In the genomic region with DNA sequence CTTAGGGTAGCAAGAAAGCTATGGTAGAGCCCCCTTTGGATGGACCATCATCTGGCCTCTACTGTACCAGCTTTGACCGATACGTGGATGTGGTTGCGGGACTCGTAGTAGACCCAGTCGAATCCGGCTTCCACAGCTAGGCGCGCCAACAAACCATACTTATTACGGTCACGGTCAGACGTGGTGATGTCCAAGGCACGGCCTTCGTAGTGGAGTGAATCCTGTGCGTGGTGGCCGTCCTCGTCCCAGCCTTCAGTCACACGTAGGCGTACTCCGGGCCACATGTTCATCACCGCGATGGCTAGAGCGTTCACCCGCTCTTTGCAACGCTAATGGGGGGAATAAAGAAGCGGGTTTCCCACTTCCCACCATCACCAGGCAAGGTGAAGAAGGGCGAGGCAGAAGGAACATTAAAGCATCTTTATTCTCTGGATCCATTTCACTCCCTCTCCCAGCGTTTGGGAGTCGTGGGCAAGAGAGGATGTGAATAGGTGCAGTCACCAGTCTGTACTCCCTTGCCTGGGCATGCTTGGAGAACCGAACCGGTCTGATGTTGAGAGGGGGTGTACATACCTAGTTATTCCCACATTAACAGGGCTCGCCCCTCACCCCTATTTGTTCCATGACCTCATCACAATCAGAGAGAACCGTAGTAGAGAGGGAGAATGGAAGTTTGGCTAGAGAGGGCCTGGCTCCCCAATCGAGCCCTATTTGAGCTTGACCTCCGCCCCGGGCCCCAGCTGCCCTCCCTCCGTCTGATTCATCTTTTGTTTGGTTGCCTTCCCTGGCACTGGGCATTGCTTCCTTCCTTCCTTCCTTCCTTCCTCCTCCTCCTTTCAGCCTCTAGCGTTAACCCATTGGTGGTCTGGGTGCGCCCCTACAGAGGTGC, we compare ENCODE assay signal across 8 mouse cellular contexts. TPM values are rescaled to one million over a fixed set of nuclear protein-coding genes. Genes with fewer than 3 reads are reported as not detected.
DNase-seq lines count a peak whose midpoint lies in the region; ATAC-seq and TF ChIP-seq lines count a peak whose summit lies in the region.

No protein-coding gene starts in this region.

- TF ChIP-seq CTCF in heart, adult 2 months (IDR thresholded peaks at IDR 0.05), result no peak

- no peak for TF ChIP-seq POLR2A in heart, adult 2 months (IDR thresholded peaks at IDR 0.05; ENCODE audit: insufficient read depth, low read depth, low read length)

- H3K27me3 ChIP-seq in heart, adult 2 months (ENCODE audit: control insufficient read depth, insufficient read depth, low read length), result peaks cover 5% of the 10 kb centered on the region
- peaks cover 97% of the 10 kb centered on the region for H3K27me3 ChIP-seq in embryonic facial prominence, embryonic 10.5 days (replicated peaks; ENCODE audit: low read depth, poor library complexity, severe bottlenecking)
- peaks cover 72% of the 10 kb centered on the region for H3K27me3 ChIP-seq in midbrain, embryonic 14.5 days (ENCODE audit: control insufficient read depth, insufficient read depth, low read length)

- DNase-seq in heart, adult 2 months, result no peak
- DNase-seq in heart, postnatal 25 days (ENCODE audit: low spot score), result no peak
- no peak for DNase-seq in embryonic facial prominence, embryonic 10.5 days (ENCODE audit: low spot score)
- DNase-seq in induced T-regulatory cell, adult 2 months (ENCODE audit: low read depth), result peak; percentile 47
- DNase-seq in midbrain, embryonic 14.5 days, result peak; percentile 39
- DNase-seq in frontal cortex, postnatal 10 days (ENCODE audit: low spot score in 2 of 2), result no peak
- no peak for DNase-seq in cerebellum, adult 8-10 months

- H3K9me3 ChIP-seq in embryonic facial prominence, embryonic 10.5 days, result no peaks in the 10 kb centered on the region
- no peaks in the 10 kb centered on the region for H3K9me3 ChIP-seq in midbrain, embryonic 14.5 days (ENCODE audit: control insufficient read depth, low read length)

- intact Hi-C loops in heart, adult 2 months (cut with DNase I), result no loop called here
- intact Hi-C loops in heart, postnatal 25 days (cut with DNase I), result no loop called here

- 0 out of 2 replicates have a peak, but pooled peaks have one; percentile 4 for ATAC-seq in midbrain, embryonic 14.5 days (ENCODE audit: low FRiP score, low TSS enrichment)
- ATAC-seq in monocyte, adult 5-6 weeks (replicated peaks; ENCODE audit: insufficient number of reproducible peaks, low FRiP score, low TSS enrichment, poor library complexity, severe bottlenecking), result no peak

- TF ChIP-seq EP300 in heart, adult 2 months (IDR thresholded peaks at IDR 0.05; ENCODE audit: insufficient read depth, low read depth, low read length), result no peak

- H3K4me2 ChIP-seq in midbrain, embryonic 14.5 days (ENCODE audit: low read length), result peak overlapping the region; percentile 85

- H3K9ac ChIP-seq in heart, adult 2 months (ENCODE audit: low read depth, low read length), result peak overlapping the region; percentile 72; the same call in 1 of the 2 replicates
- peak overlapping the region; percentile 39; the same call in 1 of the 2 replicates for H3K9ac ChIP-seq in midbrain, embryonic 14.5 days (replicated peaks; ENCODE audit: low read length)

- WGBS in heart, adult 2 months, result 36% methylated on average over 38 of the region's 38 CpGs
- 2% methylated on average over 38 of the region's 38 CpGs for WGBS in embryonic facial prominence, embryonic 10.5 days
- 4% methylated on average over 38 of the region's 38 CpGs for WGBS in midbrain, embryonic 14.5 days

- no peaks in the 10 kb centered on the region for H3K79me2 ChIP-seq in heart, adult 2 months (replicated peaks; ENCODE audit: control insufficient read depth, insufficient read depth, low read length)

- peak overlapping the region; percentile 47; the same call in 1 of the 2 replicates for H3K27ac ChIP-seq in heart, adult 2 months
- peak overlapping the region; percentile 84 for H3K27ac ChIP-seq in embryonic facial prominence, embryonic 10.5 days (replicated peaks)
- H3K27ac ChIP-seq in midbrain, embryonic 14.5 days (replicated peaks; ENCODE audit: low read depth, low read length), result no peak overlapping the region

- no peaks in the 10 kb centered on the region for H3K36me3 ChIP-seq in heart, adult 2 months (ENCODE audit: control insufficient read depth, insufficient read depth, low read length)
- H3K36me3 ChIP-seq in embryonic facial prominence, embryonic 10.5 days (replicated peaks), result no peaks in the 10 kb centered on the region
- no peaks in the 10 kb centered on the region for H3K36me3 ChIP-seq in midbrain, embryonic 14.5 days (ENCODE audit: control insufficient read depth, insufficient read depth, low read length)

- peaks cover 10% of the 10 kb centered on the region for H3K4me1 ChIP-seq in heart, adult 2 months (ENCODE audit: control insufficient read depth, insufficient read depth, low read length)
- H3K4me1 ChIP-seq in embryonic facial prominence, embryonic 10.5 days, result peaks cover 61% of the 10 kb centered on the region
- H3K4me1 ChIP-seq in midbrain, embryonic 14.5 days (ENCODE audit: control insufficient read depth, insufficient read depth, low read length), result peaks cover 25% of the 10 kb centered on the region

- H3K4me3 ChIP-seq in heart, adult 2 months, result peak overlapping the region; percentile 69
- H3K4me3 ChIP-seq in embryonic facial prominence, embryonic 10.5 days, result peak overlapping the region; percentile 65
- H3K4me3 ChIP-seq in midbrain, embryonic 14.5 days (replicated peaks; ENCODE audit: low read depth, low read length), result peak overlapping the region; percentile 45

RNA-seq across cellular contexts. Expression of gene Rhebl1, which starts 0.7 kb away (rescaled TPM):
- 1 to 10 TPM; 1.6 to 2.3 TPM for total RNA-seq in heart, adult 2 months (2021)
- polyA plus RNA-seq in heart, adult 2 months (2012; rRNA removed), result 3.7 and 4.4 TPM in 2 replicates
- total RNA-seq in heart, postnatal 25 days (2021), result 1 to 10 TPM; 2.0 to 2.8 TPM
- polyA plus RNA-seq in embryonic facial prominence, embryonic 10.5 days (2016; fragmentation: Nextera tagmentation; extraction: Ambion mirVana), result 29.2 and 29.5 TPM in 2 replicates
- polyA plus RNA-seq in midbrain, embryonic 14.5 days (2014; fragmentation: Nextera tagmentation; extraction: Ambion mirVana), result 23.7 and 31.9 TPM in 2 replicates
- 6.0 to 15.1 TPM (median 14.2 TPM) in 3 replicates for total RNA-seq in monocyte, adult 5-6 weeks (2017)

RNA-seq across cellular contexts. Expression of gene Dhh, which starts 3.4 kb away (rescaled TPM):
- 1 to 10 TPM in 1 of 2 experiments, under 1 TPM in 1; 0.73 to 1.5 TPM for total RNA-seq in heart, adult 2 months (2021)
- 0.94 and 1.8 TPM in 2 replicates for polyA plus RNA-seq in heart, adult 2 months (2012; rRNA removed)
- 1 to 10 TPM; 1.8 TPM for total RNA-seq in heart, postnatal 25 days (2021)
- polyA plus RNA-seq in embryonic facial prominence, embryonic 10.5 days (2016; fragmentation: Nextera tagmentation; extraction: Ambion mirVana), result 0.31 and 0.34 TPM in 2 replicates
- polyA plus RNA-seq in midbrain, embryonic 14.5 days (2014; fragmentation: Nextera tagmentation; extraction: Ambion mirVana), result 0.36 and 0.57 TPM in 2 replicates
- total RNA-seq in monocyte, adult 5-6 weeks (2017), result 0.19 TPM in 1 of 3 replicates, not detected in the others

RNA-seq across cellular contexts. Expression of gene Lmbr1l, which starts 23.0 kb away (rescaled TPM):
- total RNA-seq in heart, adult 2 months (2021), result 10 to 100 TPM in 1 of 2 experiments, 1 to 10 TPM in 1; 7.1 to 11.1 TPM
- polyA plus RNA-seq in heart, adult 2 months (2012; rRNA removed), result 23.2 and 25.0 TPM in 2 replicates
- total RNA-seq in heart, postnatal 25 days (2021), result 10 to 100 TPM; 11.5 to 13.4 TPM
- polyA plus RNA-seq in embryonic facial prominence, embryonic 10.5 days (2016; fragmentation: Nextera tagmentation; extraction: Ambion mirVana), result 23.4 and 26.9 TPM in 2 replicates
- 11.2 and 19.4 TPM in 2 replicates for polyA plus RNA-seq in midbrain, embryonic 14.5 days (2014; fragmentation: Nextera tagmentation; extraction: Ambion mirVana)
- 54.7 to 97.4 TPM (median 92.2 TPM) in 3 replicates for total RNA-seq in monocyte, adult 5-6 weeks (2017)

RNA-seq across cellular contexts. Expression of gene Kmt2d, which starts 24.0 kb away (rescaled TPM):
- 10 to 100 TPM; 51.3 to 56.5 TPM for total RNA-seq in heart, adult 2 months (2021)
- polyA plus RNA-seq in heart, adult 2 months (2012; rRNA removed), result 17.1 and 17.7 TPM in 2 replicates
- 10 to 100 TPM; 52.1 to 57.7 TPM for total RNA-seq in heart, postnatal 25 days (2021)
- 12.1 and 12.7 TPM in 2 replicates for polyA plus RNA-seq in embryonic facial prominence, embryonic 10.5 days (2016; fragmentation: Nextera tagmentation; extraction: Ambion mirVana)
- 13.6 and 16.0 TPM in 2 replicates for polyA plus RNA-seq in midbrain, embryonic 14.5 days (2014; fragmentation: Nextera tagmentation; extraction: Ambion mirVana)
- total RNA-seq in monocyte, adult 5-6 weeks (2017), result 39.4 to 138 TPM (median 45.1 TPM) in 3 replicates

RNA-seq across cellular contexts. Expression of gene Tuba1b, which starts 39.4 kb away (rescaled TPM):
- total RNA-seq in heart, adult 2 months (2021), result 100 to 1,000 TPM; 129 to 144 TPM
- 534 and 728 TPM in 2 replicates for polyA plus RNA-seq in heart, adult 2 months (2012; rRNA removed)
- total RNA-seq in heart, postnatal 25 days (2021), result 100 to 1,000 TPM; 163 to 175 TPM
- 2,343 and 2,408 TPM in 2 replicates for polyA plus RNA-seq in embryonic facial prominence, embryonic 10.5 days (2016; fragmentation: Nextera tagmentation; extraction: Ambion mirVana)
- 1,095 and 1,120 TPM in 2 replicates for polyA plus RNA-seq in midbrain, embryonic 14.5 days (2014; fragmentation: Nextera tagmentation; extraction: Ambion mirVana)
- total RNA-seq in monocyte, adult 5-6 weeks (2017), result 86.5 to 154 TPM (median 137 TPM) in 3 replicates

Comparison
In these comparisons a context has a peak if more than half of its experiments do, and no peak if none do; other contexts are left out.
1. DNase-seq: peak in induced T-regulatory cell, adult 2 months (single experiment) and midbrain, embryonic 14.5 days (single experiment); none in heart, adult 2 months (0 of 2), heart, postnatal 25 days (single experiment), embryonic facial prominence, embryonic 10.5 days (single experiment), frontal cortex, postnatal 10 days (0 of 2) and cerebellum, adult 8-10 months (single experiment).
2. Peak in every context shown above with its lines, with median percentiles within 50 percentile points of each other: H3K4me3 ChIP-seq.